Mouse (Mus musculus) G1E (cell line): ENCODE data around the gene Nup107. TPM values are rescaled to one million over a fixed set of nuclear protein-coding genes. Genes with fewer than 3 reads are reported as not detected.

Experiments used
- ATAC-seq: 2 replicates; pipeline ENCODE4 v1.8.0; 2016; ENCODE audit warnings: mild to moderate bottlenecking; ENCODE audit not compliant: insufficient number of reproducible peaks, poor library complexity, low FRiP score, severe bottlenecking; ENCODE audit errors: extremely low read depth
- DNase-seq: peaks from one replicate; pipeline ENCODE4 v3.0.0; 2012; ENCODE audit warnings: low spot score
- H3K27me3 ChIP-seq: 2 replicates; pipeline ENCODE4 v1.6.1; 2012; ENCODE audit warnings: mild to moderate bottlenecking, low read length, inconsistent platforms; ENCODE audit not compliant: insufficient read depth
- H3K36me3 ChIP-seq: replicated peaks from 2 replicates; pipeline ENCODE3; 2012; ENCODE audit warnings: mild to moderate bottlenecking, inconsistent platforms
- H3K4me1 ChIP-seq: 2 replicates; pipeline ENCODE4 v1.6.1; 2012; ENCODE audit warnings: low read depth, low read length, inconsistent platforms, mixed read lengths; ENCODE audit not compliant: insufficient read depth
- H3K4me3 ChIP-seq: 2 replicates; pipeline ENCODE4 v1.5.1; 2012; ENCODE audit warnings: low read depth, mild to moderate bottlenecking, inconsistent platforms, low read length, moderate library complexity, mixed read lengths
- H3K9me3 ChIP-seq: replicated peaks from 2 replicates; pipeline ENCODE4 v1.6.1; 2012; ENCODE audit warnings: inconsistent platforms
- CTCF ChIP-seq: IDR thresholded peaks from 2 replicates; pipeline ENCODE4 v1.5.1; 2012; ENCODE audit warnings: low read depth, low read length, inconsistent platforms, mixed read lengths
- GATA1 ChIP-seq: IDR thresholded peaks from 2 replicates; pipeline ENCODE4 v1.6.1; 2012; ENCODE audit warnings: borderline replicate concordance, low read length, inconsistent platforms, mixed read lengths
- GATA2 ChIP-seq: IDR thresholded peaks from 2 replicates; pipeline ENCODE4 v1.6.1; 2012; ENCODE audit warnings: low read depth, low read length, inconsistent platforms, borderline replicate concordance
- POLR2AphosphoS5 ChIP-seq: IDR thresholded peaks from 2 replicates; pipeline ENCODE4 v1.6.1; 2012; ENCODE audit warnings: low read depth, low read length, inconsistent platforms; ENCODE audit not compliant: insufficient replicate concordance
- TAL1 ChIP-seq: conservative IDR thresholded peaks from 2 replicates; pipeline ENCODE4 v1.6.1; 2012; ENCODE audit warnings: low read depth, low read length, inconsistent platforms, mixed read lengths
- polyA plus RNA-seq: library from polyadenylated mRNA; stranded (reverse); fragments of >175 nt; gene quantifications from 2 replicates; pipeline ENCODE4 v1.2.3, GENCODE M21; 2012
- total RNA-seq, 2 experiments: library from RNA; stranded (forward) in 1 of 2; stranded (reverse) in 1 of 2; fragments of 200-1000 nt in 1 of 2; fragments of >200 nt in 1 of 2; fragmentation: Nextera tagmentation in 1 of 2; gene quantifications; 2 replicates each; pipeline ENCODE4 v1.2.3; 2014 to 2017

Nup107 gene
- total and polyA plus RNA-seq, 3 experiments, result 59.9 to 144 (median 130) TPM

- Histone ChIP-seq H3K4me3 (no peak overlapping the region), H3K9me3 (peaks cover 7% of the 10 kb centered on the region), H3K27me3 (no peaks in the 10 kb centered on the region), H3K4me1 (peaks cover 56% of the 10 kb centered on the region), H3K36me3 (peaks cover 60% of the 10 kb centered on the region)
- DNase-seq, result no peak
- no peak for ATAC-seq
- TF ChIP-seq GATA2 (no peak), GATA1 (no peak), POLR2AphosphoS5 (no peak), TAL1 (no peak), CTCF (no peak)
These were observed 48.6 kb downstream of the Nup107 start for GRCm38 (mm10) chr10:117743917-117744316.

GRCm38 (mm10) chr10:117743182-117743581 lies 49.3 kb downstream of the Nup107 start:
- Histone ChIP-seq H3K27me3 (no peaks in the 10 kb centered on the region), H3K36me3 (peaks cover 54% of the 10 kb centered on the region), H3K4me1 (peaks cover 63% of the 10 kb centered on the region), H3K4me3 (no peak overlapping the region), H3K9me3 (peaks cover 1% of the 10 kb centered on the region)
- ATAC-seq (no peak), DNase-seq (no peak)
- TF ChIP-seq GATA2, result no peak
- no peak for TF ChIP-seq POLR2AphosphoS5
- no peak for TF ChIP-seq CTCF
- TF ChIP-seq GATA1, result no peak
- TF ChIP-seq TAL1, result no peak

GRCm38 (mm10) chr10:117742618-117743017 lies 49.9 kb downstream of the Nup107 start:
- H3K9me3 ChIP-seq, result no peaks in the 10 kb centered on the region; the same call in 1 of the 2 replicates
- TF ChIP-seq GATA2 (no peak), CTCF (no peak), TAL1 (no peak), GATA1 (no peak), POLR2AphosphoS5 (no peak)
- no peak for ATAC-seq
- H3K36me3 ChIP-seq, result peaks cover 52% of the 10 kb centered on the region
- no peak for DNase-seq
- peaks cover 67% of the 10 kb centered on the region for H3K4me1 ChIP-seq
- H3K4me3 ChIP-seq, result no peak overlapping the region
- no peaks in the 10 kb centered on the region for H3K27me3 ChIP-seq

GRCm38 (mm10) chr10:117741698-117742475 lies 50.6 kb downstream of the Nup107 start:
- H3K4me1 ChIP-seq, result peaks cover 74% of the 10 kb centered on the region
- no peaks in the 10 kb centered on the region for H3K9me3 ChIP-seq
- peaks cover 56% of the 10 kb centered on the region for H3K36me3 ChIP-seq
- H3K4me3 ChIP-seq, result no peak overlapping the region
- DNase-seq (no peak), ATAC-seq (no peak)
- TF ChIP-seq GATA1 (no peak), CTCF (no peak), POLR2AphosphoS5 (no peak), TAL1 (no peak), GATA2 (no peak)
- no peaks in the 10 kb centered on the region for H3K27me3 ChIP-seq

GRCm38 (mm10) chr10:117740921-117741320 lies 51.6 kb downstream of the Nup107 start:
- Histone ChIP-seq H3K27me3 (no peaks in the 10 kb centered on the region), H3K36me3 (peaks cover 65% of the 10 kb centered on the region), H3K9me3 (no peaks in the 10 kb centered on the region), H3K4me3 (no peak overlapping the region), H3K4me1 (peaks cover 82% of the 10 kb centered on the region)
- DNase-seq (no peak), ATAC-seq (no peak)
- TF ChIP-seq POLR2AphosphoS5 (no peak), GATA1 (no peak), TAL1 (no peak), GATA2 (no peak), CTCF (no peak)

- TF ChIP-seq TAL1 (no peak), GATA1 (no peak), CTCF (no peak), POLR2AphosphoS5 (no peak), GATA2 (no peak)
- Histone ChIP-seq H3K4me3 (no peak overlapping the region), H3K27me3 (no peaks in the 10 kb centered on the region), H3K36me3 (peaks cover 67% of the 10 kb centered on the region), H3K9me3 (no peaks in the 10 kb centered on the region), H3K4me1 (peaks cover 80% of the 10 kb centered on the region)
- DNase-seq, result no peak
- ATAC-seq, result no peak
These were observed 52.3 kb downstream of the Nup107 start for GRCm38 (mm10) chr10:117740171-117740570.
